14 mouse cellular contexts compared by ENCODE assay signal in genomic region chr9:13539535-13539934, GRCm38 (mm10).
DNase-seq lines count a peak whose midpoint lies in the region; ATAC-seq and TF ChIP-seq lines count a peak whose summit lies in the region.
"Had no signal": no experiment of that assay in that cellular context is flagged by ENCODE, and none has a peak within 500 bp of the region (broad histone marks: within the 10 kb centered on the region; RNA-seq: fewer than 3 reads in every experiment).

No protein-coding gene starts in this region.

- H3K4me1 ChIP-seq in hindbrain, postnatal 0 days (ENCODE audit: insufficient read depth, low read length): no peaks in the 10 kb centered on the region
- peaks cover 18% of the 10 kb centered on the region for H3K4me1 ChIP-seq in hindbrain, embryonic 14.5 days (replicated peaks; ENCODE audit: control insufficient read depth, insufficient read depth, low read length)
- peaks cover 7% of the 10 kb centered on the region; the same call in 1 of the 2 replicates for H3K4me1 ChIP-seq in stomach, embryonic 14.5 days (ENCODE audit: control insufficient read depth, insufficient read depth, low read length)
- H3K4me1 ChIP-seq in stomach, postnatal 0 days (replicated peaks; ENCODE audit: control insufficient read depth, insufficient read depth): no peaks in the 10 kb centered on the region
- H3K4me1 ChIP-seq in embryonic facial prominence, embryonic 14.5 days (ENCODE audit: control insufficient read depth, insufficient read depth, low read length): peaks cover 25% of the 10 kb centered on the region

- WGBS in hindbrain, postnatal 0 days: 44% methylated on average over 4 of the region's 4 CpGs
- 36% methylated on average over 4 of the region's 4 CpGs for WGBS in hindbrain, embryonic 14.5 days
- WGBS in stomach, embryonic 14.5 days: 42% methylated on average over 4 of the region's 4 CpGs
- 53% methylated on average over 4 of the region's 4 CpGs for WGBS in stomach, postnatal 0 days
- 22% methylated on average over 4 of the region's 4 CpGs for WGBS in embryonic facial prominence, embryonic 14.5 days

- H3K9me3 ChIP-seq in hindbrain, postnatal 0 days (ENCODE audit: low read length): no peaks in the 10 kb centered on the region
- peaks cover 1% of the 10 kb centered on the region; the same call in 1 of the 2 replicates for H3K9me3 ChIP-seq in hindbrain, embryonic 14.5 days (ENCODE audit: control insufficient read depth, low read length)
- H3K9me3 ChIP-seq in stomach, embryonic 14.5 days (ENCODE audit: control insufficient read depth, low read depth, low read length): no peaks in the 10 kb centered on the region
- no peaks in the 10 kb centered on the region for H3K9me3 ChIP-seq in stomach, postnatal 0 days (ENCODE audit: control insufficient read depth, low read length)
- H3K9me3 ChIP-seq in embryonic facial prominence, embryonic 14.5 days (ENCODE audit: control insufficient read depth, low read length): peaks cover 7% of the 10 kb centered on the region; the same call in 1 of the 2 replicates

- H3K4me3 ChIP-seq in hindbrain, postnatal 0 days (ENCODE audit: low read length): no peak overlapping the region
- no peak overlapping the region for H3K4me3 ChIP-seq in hindbrain, embryonic 14.5 days (replicated peaks; ENCODE audit: low read length)
- H3K4me3 ChIP-seq in stomach, embryonic 14.5 days (ENCODE audit: low read depth, low read length): no peak overlapping the region
- H3K4me3 ChIP-seq in stomach, postnatal 0 days (ENCODE audit: low read depth, low read length): no peak overlapping the region
- no peak overlapping the region for H3K4me3 ChIP-seq in embryonic facial prominence, embryonic 14.5 days (ENCODE audit: low read depth, low read length)

- H3K4me2 ChIP-seq in hindbrain, postnatal 0 days (ENCODE audit: low read depth, low read length): no peak overlapping the region
- no peak overlapping the region for H3K4me2 ChIP-seq in hindbrain, embryonic 14.5 days (replicated peaks)
- no peak overlapping the region for H3K4me2 ChIP-seq in stomach, embryonic 14.5 days (replicated peaks; ENCODE audit: low read depth, low read length)
- no peak overlapping the region for H3K4me2 ChIP-seq in stomach, postnatal 0 days (replicated peaks; ENCODE audit: low read depth)
- no peak overlapping the region for H3K4me2 ChIP-seq in embryonic facial prominence, embryonic 14.5 days (ENCODE audit: low read depth, low read length)

- TF ChIP-seq EP300 in stomach, postnatal 0 days (optimal IDR thresholded peaks at IDR 0.05): no peak

- no peak for ATAC-seq in hindbrain, postnatal 0 days
- ATAC-seq in hindbrain, embryonic 14.5 days (ENCODE audit: low FRiP score): no peak
- ATAC-seq in stomach, embryonic 14.5 days (ENCODE audit: insufficient number of reproducible peaks, insufficient read depth, low FRiP score, low read depth): 0 out of 2 replicates have a peak, but pooled peaks have one; percentile 53
- no peak for ATAC-seq in stomach, postnatal 0 days (ENCODE audit: low FRiP score, low TSS enrichment)
- ATAC-seq in embryonic facial prominence, embryonic 14.5 days (ENCODE audit: low read depth): no peak
- ATAC-seq in CD4-positive, CD25-positive, alpha-beta regulatory T cell, adult 4 months: no peak
- ATAC-seq: lung, postnatal 0 days had no signal

- H3K36me3 ChIP-seq in hindbrain, postnatal 0 days (ENCODE audit: insufficient read depth, low read length): no peaks in the 10 kb centered on the region
- H3K36me3 ChIP-seq in hindbrain, embryonic 14.5 days (replicated peaks; ENCODE audit: control insufficient read depth, insufficient read depth): no peaks in the 10 kb centered on the region
- no peaks in the 10 kb centered on the region for H3K36me3 ChIP-seq in stomach, embryonic 14.5 days (ENCODE audit: control insufficient read depth, insufficient read depth, low read length)
- H3K36me3 ChIP-seq in stomach, postnatal 0 days (ENCODE audit: control insufficient read depth, insufficient read depth, low read length): no peaks in the 10 kb centered on the region
- no peaks in the 10 kb centered on the region for H3K36me3 ChIP-seq in embryonic facial prominence, embryonic 14.5 days (ENCODE audit: control insufficient read depth, insufficient read depth, low read length)

- no peak for DNase-seq in hindbrain, postnatal 0 days (ENCODE audit: low spot score)
- DNase-seq in hindbrain, embryonic 14.5 days (ENCODE audit: low spot score): no peak
- DNase-seq in stomach, postnatal 0 days (ENCODE audit: low spot score): no peak
- DNase-seq in embryonic facial prominence, embryonic 14.5 days (ENCODE audit: low spot score): peak; percentile 59
- no peak for DNase-seq in retina, embryonic 14.5 days (ENCODE audit: low spot score)
- DNase-seq: cerebellum, adult 2 months; gastrocnemius, postnatal 14 days; kidney, postnatal 10 days; layer of hippocampus, postnatal 36 days; right cerebral cortex, postnatal 25 days; thymus, adult 2 months had no signal

- H3K9ac ChIP-seq in hindbrain, postnatal 0 days (replicated peaks; ENCODE audit: low read length): no peak overlapping the region
- H3K9ac ChIP-seq in hindbrain, embryonic 14.5 days: no peak overlapping the region
- H3K9ac ChIP-seq in stomach, embryonic 14.5 days (replicated peaks; ENCODE audit: low read depth, low read length): no peak overlapping the region
- H3K9ac ChIP-seq in stomach, postnatal 0 days (ENCODE audit: low read length): no peak overlapping the region
- H3K9ac ChIP-seq in embryonic facial prominence, embryonic 14.5 days (ENCODE audit: low read depth, low read length): no peak overlapping the region

- peak overlapping the region; percentile 22; the same call in 1 of the 2 replicates for H3K27ac ChIP-seq in hindbrain, postnatal 0 days
- H3K27ac ChIP-seq in hindbrain, embryonic 14.5 days: no peak overlapping the region
- H3K27ac ChIP-seq in stomach, embryonic 14.5 days (ENCODE audit: low read length): no peak overlapping the region
- H3K27ac ChIP-seq in stomach, postnatal 0 days (replicated peaks): no peak overlapping the region
- H3K27ac ChIP-seq in embryonic facial prominence, embryonic 14.5 days (replicated peaks; ENCODE audit: low read depth, low read length): peak overlapping the region; percentile 48; the same call in 1 of the 2 replicates

- no peaks in the 10 kb centered on the region for H3K27me3 ChIP-seq in hindbrain, postnatal 0 days (ENCODE audit: insufficient read depth, low read length)
- H3K27me3 ChIP-seq in hindbrain, embryonic 14.5 days (ENCODE audit: control insufficient read depth, insufficient read depth, low read length): no peaks in the 10 kb centered on the region
- no peaks in the 10 kb centered on the region for H3K27me3 ChIP-seq in stomach, embryonic 14.5 days (ENCODE audit: control insufficient read depth, insufficient read depth, low read length)
- no peaks in the 10 kb centered on the region for H3K27me3 ChIP-seq in stomach, postnatal 0 days (ENCODE audit: control insufficient read depth, insufficient read depth, low read length)
- no peaks in the 10 kb centered on the region for H3K27me3 ChIP-seq in embryonic facial prominence, embryonic 14.5 days (replicated peaks; ENCODE audit: control insufficient read depth, insufficient read depth, low read length)

- TF ChIP-seq CTCF in hindbrain, postnatal 0 days (IDR thresholded peaks at IDR 0.05; ENCODE audit: low read depth): no peak
- no peak for TF ChIP-seq CTCF in stomach, postnatal 0 days (IDR thresholded peaks at IDR 0.05; ENCODE audit: low read depth)

Comparison
In these comparisons a context has a peak if more than half of its experiments do, and no peak if none do; other contexts are left out.
1. H3K27ac ChIP-seq: peak in hindbrain, postnatal 0 days (single experiment) and embryonic facial prominence, embryonic 14.5 days (single experiment); none in hindbrain, embryonic 14.5 days (single experiment), stomach, embryonic 14.5 days (single experiment) and stomach, postnatal 0 days (single experiment).